Mouse (Mus musculus) kidney, adult 2 months (tissue): Measurements from ENCODE around the gene Ttc28.

Experiments used
- CTCF ChIP-seq: fragments of 200-500 bp; conservative IDR thresholded peaks from 2 replicates; pipeline ENCODE4 v1.5.1; 2011; ENCODE audit warnings: low read depth, mild to moderate bottlenecking, control low read depth, low read length, moderate library complexity, mixed read lengths; ENCODE audit not compliant: insufficient read depth, insufficient read length
- POLR2A ChIP-seq: fragments of 200-500 bp; IDR thresholded peaks from one replicate; pipeline ENCODE4 v1.6.1; 2011; ENCODE audit warnings: low read depth, low read length, control low read depth

DNA sequence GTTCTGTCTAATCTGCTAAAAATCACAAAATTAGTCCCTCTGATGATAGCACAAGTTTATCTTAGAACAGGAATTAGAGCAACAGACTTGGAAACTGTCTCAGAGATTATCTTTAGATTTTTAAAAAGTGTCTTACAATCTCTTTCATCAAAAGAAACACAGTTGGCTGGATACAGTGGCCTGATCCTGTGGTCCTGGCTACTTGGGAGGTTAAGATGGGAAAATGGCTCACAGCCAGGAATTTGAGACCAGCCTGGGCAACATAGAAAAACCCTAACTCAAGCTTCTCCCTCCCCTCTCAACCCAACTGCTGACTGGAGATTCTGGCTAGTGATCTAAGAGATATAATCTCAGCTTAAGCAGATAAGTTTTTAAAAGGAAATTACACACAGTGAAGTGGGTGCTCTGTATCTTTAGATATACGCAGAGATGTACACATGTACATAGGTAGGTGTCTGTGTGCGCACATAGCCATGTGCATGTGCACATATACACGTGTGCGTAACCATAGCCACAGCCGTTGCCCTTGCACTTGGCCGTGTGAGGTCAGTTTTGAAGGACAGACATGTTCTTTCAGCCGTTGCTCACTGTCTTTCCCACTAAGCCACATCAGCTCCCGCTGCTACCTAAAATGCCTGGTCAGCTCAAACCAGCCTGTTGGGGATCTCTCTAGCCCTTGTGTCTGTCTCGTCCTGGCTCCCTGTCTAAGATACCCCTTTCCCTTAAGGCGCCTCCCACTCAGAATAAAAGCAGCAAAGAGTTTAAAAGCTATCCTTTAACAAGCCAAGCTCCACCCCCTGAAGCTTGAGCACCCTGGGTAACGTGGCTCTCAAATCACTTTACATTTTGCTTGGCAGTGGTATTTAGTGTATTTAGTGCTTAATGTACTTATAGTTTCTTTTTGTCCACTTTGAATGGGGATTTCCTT is 217.9 kb downstream of the Ttc28 start:
- no peak for TF ChIP-seq CTCF
- no peak for TF ChIP-seq POLR2A
